Mouse (Mus musculus): ENCODE measurements at regions not wholly inside any gene's neighbourhood (a gene's known extent, or its start where the extent isn't known, plus 50 kb on each side); places are given as distances from the start of the nearest gene placed in this dataset.

DNA sequence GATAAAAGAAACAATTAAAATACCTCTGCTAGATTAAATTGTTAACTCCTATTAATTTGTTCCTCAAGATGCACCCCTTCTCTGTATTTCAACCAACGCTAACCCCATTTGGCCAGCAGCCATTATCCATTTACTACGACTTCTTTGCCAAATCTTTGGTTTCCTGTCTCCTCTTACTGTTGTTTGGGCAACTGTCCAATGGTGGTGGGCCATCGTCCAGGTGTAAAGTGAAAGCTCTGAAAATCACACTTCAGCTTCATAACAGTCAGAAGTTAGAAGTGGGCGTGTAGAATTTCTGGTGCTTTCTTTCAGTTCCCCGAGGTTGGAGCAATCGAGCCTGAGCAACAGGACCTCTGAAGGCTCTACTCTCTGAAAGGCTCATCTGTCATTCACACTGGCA, 66.8 kb upstream of the Zbtb20 start:
- H3K4me1 ChIP-seq (ENCODE audit: control insufficient read depth, insufficient read depth, low read length): no peaks in the 10 kb centered on the region
- no peaks in the 10 kb centered on the region for H3K27me3 ChIP-seq (ENCODE audit: control insufficient read depth, insufficient read depth, low read length)
- no peak overlapping the region for H3K9ac ChIP-seq (ENCODE audit: low read length)
- ATAC-seq (ENCODE audit: insufficient read depth, low FRiP score, low TSS enrichment) (no peak), DNase-seq (ENCODE audit: low spot score) (no peak)
- no peak overlapping the region for H3K27ac ChIP-seq (ENCODE audit: low read depth, low read length)
- no peaks in the 10 kb centered on the region for H3K9me3 ChIP-seq (ENCODE audit: control insufficient read depth, low read length)
- no peak overlapping the region for H3K4me2 ChIP-seq (ENCODE audit: low read depth)
- WGBS: 77% methylated on average over 6 of the region's 6 CpGs
- H3K4me3 ChIP-seq (ENCODE audit: low read depth, low read length): no peak overlapping the region
- H3K36me3 ChIP-seq (ENCODE audit: control insufficient read depth, insufficient read depth, low read length): no peaks in the 10 kb centered on the region

DNA sequence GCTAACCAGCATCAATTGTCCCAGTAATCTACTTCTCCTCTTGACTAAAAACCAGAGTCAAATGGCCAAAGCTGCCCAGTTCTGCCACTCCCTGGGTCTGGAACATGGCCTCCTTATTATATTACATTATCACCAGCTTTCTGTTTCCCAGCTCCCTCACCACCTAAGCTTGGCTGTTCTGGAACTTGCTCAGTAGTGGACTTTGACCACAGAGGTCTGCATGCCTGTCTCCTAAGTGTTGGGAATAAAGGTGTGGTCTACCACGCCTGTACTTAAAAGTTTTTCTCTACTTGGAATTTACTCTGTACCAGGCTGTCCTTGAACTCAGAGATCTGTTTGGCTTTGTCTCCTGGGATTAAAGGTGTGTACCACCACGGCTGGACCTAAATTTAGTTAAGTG, 68.1 kb upstream of the Zbtb20 start:
- ATAC-seq (ENCODE audit: insufficient read depth, low FRiP score, low TSS enrichment): no peak

GRCm38 (mm10) chr16:42803609-42804008, 72.1 kb upstream of the Zbtb20 start:
- Histone ChIP-seq H3K4me3 (ENCODE audit: low read depth, low read length) (no peak overlapping the region), H3K9ac (ENCODE audit: low read length) (no peak overlapping the region), H3K27me3 (ENCODE audit: control insufficient read depth, insufficient read depth, low read length) (no peaks in the 10 kb centered on the region), H3K27ac (ENCODE audit: low read depth, low read length) (no peak overlapping the region), H3K4me2 (ENCODE audit: low read depth) (no peak overlapping the region), H3K9me3 (ENCODE audit: control insufficient read depth, low read length) (no peaks in the 10 kb centered on the region), H3K4me1 (ENCODE audit: control insufficient read depth, insufficient read depth, low read length) (no peaks in the 10 kb centered on the region), H3K36me3 (ENCODE audit: control insufficient read depth, insufficient read depth, low read length) (no peaks in the 10 kb centered on the region)
- DNase-seq (ENCODE audit: low spot score) (no peak), ATAC-seq (ENCODE audit: insufficient read depth, low FRiP score, low TSS enrichment) (no peak)
- 68% methylated on average over 1 of the region's 1 CpGs for WGBS

More for the DNA sequence above, 68.1 kb upstream of the Zbtb20 start:
- DNase-seq (ENCODE audit: low spot score): no peak
- no peaks in the 10 kb centered on the region for H3K27me3 ChIP-seq (ENCODE audit: control insufficient read depth, insufficient read depth, low read length)
- no peaks in the 10 kb centered on the region for H3K36me3 ChIP-seq (ENCODE audit: control insufficient read depth, insufficient read depth, low read length)
- WGBS: 89% methylated on average over 2 of the region's 2 CpGs
- H3K4me3 ChIP-seq (ENCODE audit: low read depth, low read length): no peak overlapping the region
- no peaks in the 10 kb centered on the region for H3K9me3 ChIP-seq (ENCODE audit: control insufficient read depth, low read length)
- no peak overlapping the region for H3K9ac ChIP-seq (ENCODE audit: low read length)
- H3K27ac ChIP-seq (ENCODE audit: low read depth, low read length): no peak overlapping the region
- H3K4me1 ChIP-seq (ENCODE audit: control insufficient read depth, insufficient read depth, low read length): no peaks in the 10 kb centered on the region
- no peak overlapping the region for H3K4me2 ChIP-seq (ENCODE audit: low read depth)

- WGBS: 85% methylated on average over 2 of the region's 2 CpGs
- H3K9ac ChIP-seq (ENCODE audit: low read length): no peak overlapping the region
- no peak overlapping the region for H3K4me3 ChIP-seq (ENCODE audit: low read depth, low read length)
- no peak overlapping the region for H3K4me2 ChIP-seq (ENCODE audit: low read depth)
- H3K36me3 ChIP-seq (ENCODE audit: control insufficient read depth, insufficient read depth, low read length): no peaks in the 10 kb centered on the region
- DNase-seq (ENCODE audit: low spot score) (no peak), ATAC-seq (ENCODE audit: insufficient read depth, low FRiP score, low TSS enrichment) (no peak)
- H3K4me1 ChIP-seq (ENCODE audit: control insufficient read depth, insufficient read depth, low read length): no peaks in the 10 kb centered on the region
- H3K9me3 ChIP-seq (ENCODE audit: control insufficient read depth, low read length): no peaks in the 10 kb centered on the region
- H3K27ac ChIP-seq (ENCODE audit: low read depth, low read length): no peak overlapping the region
- no peaks in the 10 kb centered on the region for H3K27me3 ChIP-seq (ENCODE audit: control insufficient read depth, insufficient read depth, low read length)
These were observed 83.1 kb upstream of the Zbtb20 start for GRCm38 (mm10) chr16:42792571-42792970.

- Histone ChIP-seq H3K9ac (ENCODE audit: low read length) (no peak overlapping the region), H3K4me3 (ENCODE audit: low read depth, low read length) (no peak overlapping the region), H3K4me2 (ENCODE audit: low read depth) (no peak overlapping the region), H3K4me1 (ENCODE audit: control insufficient read depth, insufficient read depth, low read length) (0 out of 2 replicates have a peak, but pooled peaks cover 8% of the 10 kb centered on the region), H3K36me3 (ENCODE audit: control insufficient read depth, insufficient read depth, low read length) (no peaks in the 10 kb centered on the region), H3K27me3 (ENCODE audit: control insufficient read depth, insufficient read depth, low read length) (no peaks in the 10 kb centered on the region), H3K9me3 (ENCODE audit: control insufficient read depth, low read length) (no peaks in the 10 kb centered on the region), H3K27ac (ENCODE audit: low read depth, low read length) (no peak overlapping the region)
- DNase-seq (ENCODE audit: low spot score): no peak
- WGBS: 14% methylated on average over 4 of the region's 4 CpGs
- ATAC-seq (ENCODE audit: insufficient read depth, low FRiP score, low TSS enrichment): no peak
These were observed 91.0 kb upstream of the Zbtb20 start for GRCm38 (mm10) chr16:42784712-42785111.

GRCm38 (mm10) chr16:42784031-42784430, 91.7 kb upstream of the Zbtb20 start:
- Histone ChIP-seq H3K9me3 (ENCODE audit: control insufficient read depth, low read length) (no peaks in the 10 kb centered on the region), H3K4me2 (ENCODE audit: low read depth) (no peak overlapping the region), H3K27ac (ENCODE audit: low read depth, low read length) (no peak overlapping the region), H3K4me3 (ENCODE audit: low read depth, low read length) (no peak overlapping the region), H3K9ac (ENCODE audit: low read length) (no peak overlapping the region), H3K4me1 (ENCODE audit: control insufficient read depth, insufficient read depth, low read length) (0 out of 2 replicates have a peak, but pooled peaks cover 8% of the 10 kb centered on the region), H3K36me3 (ENCODE audit: control insufficient read depth, insufficient read depth, low read length) (no peaks in the 10 kb centered on the region), H3K27me3 (ENCODE audit: control insufficient read depth, insufficient read depth, low read length) (no peaks in the 10 kb centered on the region)
- DNase-seq (ENCODE audit: low spot score): no peak
- ATAC-seq (ENCODE audit: insufficient read depth, low FRiP score, low TSS enrichment): no peak
- WGBS: 50% methylated on average over 4 of the region's 4 CpGs

GRCm38 (mm10) chr16:42782091-42782679, 93.5 kb upstream of the Zbtb20 start:
- peak overlapping the region; percentile 23; the same call in 1 of the 2 replicates for H3K4me2 ChIP-seq (ENCODE audit: low read depth)
- 1% methylated on average over 5 of the region's 5 CpGs for WGBS
- no peak overlapping the region for H3K4me3 ChIP-seq (ENCODE audit: low read depth, low read length)
- no peaks in the 10 kb centered on the region for H3K27me3 ChIP-seq (ENCODE audit: control insufficient read depth, insufficient read depth, low read length)
- H3K36me3 ChIP-seq (ENCODE audit: control insufficient read depth, insufficient read depth, low read length): no peaks in the 10 kb centered on the region
- DNase-seq (ENCODE audit: low spot score): peak; percentile 72
- 0 out of 2 replicates have a peak, but pooled peaks cover 8% of the 10 kb centered on the region for H3K4me1 ChIP-seq (ENCODE audit: control insufficient read depth, insufficient read depth, low read length)
- H3K9me3 ChIP-seq (ENCODE audit: control insufficient read depth, low read length): no peaks in the 10 kb centered on the region
- H3K27ac ChIP-seq (ENCODE audit: low read depth, low read length): peak overlapping the region; percentile 80
- H3K9ac ChIP-seq (ENCODE audit: low read length): peak overlapping the region; percentile 15; the same call in 1 of the 2 replicates
- peak; percentile 58 for ATAC-seq (ENCODE audit: insufficient read depth, low FRiP score, low TSS enrichment)

DNA sequence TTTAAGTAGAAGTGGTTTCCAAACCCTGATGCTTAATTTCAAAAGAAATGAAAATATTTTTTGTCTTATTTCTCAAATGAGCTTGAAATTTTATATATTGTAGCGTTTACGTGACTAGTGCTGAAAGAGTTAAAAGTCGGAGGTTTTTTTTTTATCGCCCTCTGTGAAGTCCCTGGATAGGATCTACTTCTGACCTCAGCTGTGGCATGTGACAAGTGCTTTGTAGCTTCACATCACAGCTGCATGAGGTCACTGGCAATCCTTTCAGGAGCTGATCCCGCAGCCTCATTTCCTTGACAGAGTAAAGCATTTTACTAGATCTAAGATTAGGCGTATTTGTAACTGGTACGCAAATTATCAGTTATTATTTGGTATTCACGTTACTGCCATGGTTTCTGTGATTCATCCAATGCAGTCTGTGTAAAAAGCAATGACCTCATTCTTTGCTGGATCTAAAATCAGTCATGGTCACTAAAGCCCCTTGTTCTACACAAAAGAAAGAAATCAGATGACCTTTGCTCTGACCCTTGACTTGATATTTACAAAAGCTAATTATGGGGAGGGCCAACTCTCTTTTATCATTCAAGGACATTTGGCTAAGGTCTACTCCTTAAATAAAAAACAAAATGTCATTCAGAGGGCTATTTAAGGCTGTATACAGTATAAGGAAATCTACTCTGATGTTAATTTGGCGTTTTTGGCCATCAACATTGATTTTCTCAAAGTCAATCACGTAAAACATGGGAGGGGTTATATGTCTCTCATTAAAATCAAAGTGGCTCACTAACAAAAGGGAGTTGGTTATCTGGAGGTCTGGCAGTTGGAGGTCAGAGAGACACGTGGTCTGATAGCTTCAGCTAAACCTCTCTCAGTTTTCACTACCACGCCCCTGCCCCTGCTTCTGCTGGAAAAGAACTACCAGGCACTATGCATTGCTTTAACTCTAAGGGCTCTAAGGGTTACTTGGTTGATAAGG, 94.3 kb upstream of the Zbtb20 start:
- H3K4me2 ChIP-seq (ENCODE audit: low read depth): no peak overlapping the region
- no peak overlapping the region for H3K4me3 ChIP-seq (ENCODE audit: low read depth, low read length)
- ATAC-seq (ENCODE audit: insufficient read depth, low FRiP score, low TSS enrichment) (peak; percentile 79), DNase-seq (ENCODE audit: low spot score) (peak; percentile 59)
- H3K36me3 ChIP-seq (ENCODE audit: control insufficient read depth, insufficient read depth, low read length): no peaks in the 10 kb centered on the region
- WGBS: 8% methylated on average over 12 of the region's 12 CpGs
- no peak overlapping the region; the same call in 1 of the 2 replicates for H3K9ac ChIP-seq (ENCODE audit: low read length)
- peak overlapping the region; percentile 80 for H3K27ac ChIP-seq (ENCODE audit: low read depth, low read length)
- no peaks in the 10 kb centered on the region for H3K27me3 ChIP-seq (ENCODE audit: control insufficient read depth, insufficient read depth, low read length)
- no peaks in the 10 kb centered on the region for H3K9me3 ChIP-seq (ENCODE audit: control insufficient read depth, low read length)
- 0 out of 2 replicates have a peak, but pooled peaks cover 8% of the 10 kb centered on the region for H3K4me1 ChIP-seq (ENCODE audit: control insufficient read depth, insufficient read depth, low read length)
